Mouse (Mus musculus) gastrocnemius, postnatal 10 days (tissue): ENCODE results near the gene Ntn5. TPM values are rescaled to one million over a fixed set of nuclear protein-coding genes. Genes with fewer than 3 reads are reported as not detected.
"Not testable (repeated sequence)": the region's sequence is repeated elsewhere in the genome, so short reads cannot be mapped to it uniquely, and the experiment has no call there.

ENCODE experiments used
- DNase-seq: peaks from one replicate; pipeline ENCODE4 v3.0.0; 2021; ENCODE audit warnings: mixed read lengths
- long read RNA-seq, 2 experiments: library from polyadenylated mRNA; stranded (forward); transcript quantifications; one replicate each; pipeline ENCODE4 v2.0.0; 2021
- total RNA-seq, 2 experiments: library from RNA; stranded (reverse); gene quantifications; 2 replicates each; pipeline ENCODE4 v1.2.3; 2021

Gene Ntn5
- under 1 TPM; 0.75 to 0.77 TPM for total RNA-seq
- long read RNA-seq, experiment 1 = 0 reads
- long read RNA-seq, experiment 2, partial matches to known transcripts = 0 of 1 reads
- long read RNA-seq, experiment 2, other reads (novel, unspliced or antisense) = 1 of 1 reads

DNA sequence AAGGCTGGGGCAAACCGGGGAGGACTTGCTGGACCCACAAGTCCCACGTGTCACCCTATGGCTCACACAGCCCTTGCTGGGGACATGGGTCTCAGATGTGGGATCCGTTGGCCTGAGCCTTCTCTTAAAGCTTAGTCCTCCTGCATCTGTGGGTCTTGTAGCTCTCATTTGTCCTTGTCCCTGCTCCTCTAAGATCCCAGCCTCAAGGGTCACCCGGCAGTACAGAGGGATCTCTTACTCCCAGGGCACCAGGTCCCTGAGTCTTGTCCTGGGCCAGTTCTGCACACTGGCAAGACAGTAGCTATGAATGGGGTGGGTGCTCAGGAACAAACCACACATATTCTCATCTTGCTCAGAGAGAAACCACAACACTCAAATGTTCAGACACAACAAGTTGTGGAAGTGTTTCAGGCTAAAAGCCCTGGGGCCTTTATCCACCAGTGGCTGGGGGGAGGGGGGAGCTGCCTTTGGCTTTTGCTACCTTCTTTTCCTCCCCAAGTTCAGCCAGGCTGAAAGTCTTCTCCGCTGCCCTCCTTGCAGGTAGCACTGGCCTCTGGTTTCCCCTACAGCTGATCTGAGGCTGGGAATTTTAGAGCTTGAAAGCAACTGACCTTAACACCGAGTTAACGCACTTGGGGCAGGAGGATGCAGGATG is at the start of gene Ntn5:
TSS of gene Ntn5 (plus strand) at position 627 of the 655 bp plus-strand sequence.
- DNase-seq = no peak

- DNase-seq = no peak
Measured at GRCm38 (mm10) chr7:45634946-45635681, 48.7 kb upstream of the Ntn5 start.

GRCm38 (mm10) chr7:45635711-45636688 is 47.8 kb upstream of the Ntn5 start:
- no peak for DNase-seq

DNA sequence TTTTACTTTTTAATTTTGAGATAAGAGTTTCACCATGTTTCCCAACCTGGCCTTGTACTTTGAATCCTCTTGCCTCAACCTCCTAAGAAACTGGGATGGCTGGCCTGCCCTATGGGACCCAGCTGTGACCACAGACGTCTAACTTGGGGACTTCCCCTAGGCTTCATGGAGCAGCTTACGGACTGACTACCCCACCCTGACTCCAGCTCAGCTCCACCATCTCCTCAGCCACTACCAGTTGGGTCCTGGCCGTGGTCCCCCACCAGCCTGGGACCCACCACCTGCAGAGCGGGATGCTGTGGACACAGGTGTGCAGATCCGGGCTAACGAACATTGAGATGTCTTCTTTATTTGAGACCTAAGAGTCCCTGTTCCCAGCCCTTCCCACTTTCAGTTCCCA is 46.1 kb upstream of the Ntn5 start:
- DNase-seq = no peak

- peak; percentile 91 for DNase-seq
Measured at GRCm38 (mm10) chr7:45638623-45639401, 45.0 kb upstream of the Ntn5 start.

DNA sequence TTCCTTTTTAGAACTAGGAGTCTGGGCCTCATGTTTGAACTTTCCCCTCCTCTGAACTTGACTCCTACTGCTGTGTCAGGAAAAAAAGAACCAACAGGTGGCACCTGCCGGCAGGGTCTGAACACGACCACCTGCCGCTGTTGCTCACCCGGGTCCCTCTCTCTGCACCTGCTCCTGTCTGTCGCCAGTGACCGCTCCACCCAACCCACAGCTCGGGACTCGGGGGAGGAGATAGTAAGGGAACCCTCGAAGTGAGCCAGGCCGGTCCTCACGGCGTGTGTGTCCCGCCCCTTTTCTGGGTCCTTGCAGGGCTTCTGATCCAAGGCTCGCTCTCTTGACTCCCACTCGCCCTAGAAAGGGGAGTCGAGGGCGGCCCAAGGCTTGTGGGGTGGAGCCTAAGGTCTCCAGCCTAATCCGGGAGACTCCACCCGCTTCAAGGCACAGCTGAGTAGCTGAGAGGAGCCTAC is 44.2 kb upstream of the Ntn5 start, which contains the start of gene Mamstr:
TSS of gene Mamstr (plus strand) at position 417 of the 467 bp plus-strand sequence.
- DNase-seq = peak; percentile 78

DNA sequence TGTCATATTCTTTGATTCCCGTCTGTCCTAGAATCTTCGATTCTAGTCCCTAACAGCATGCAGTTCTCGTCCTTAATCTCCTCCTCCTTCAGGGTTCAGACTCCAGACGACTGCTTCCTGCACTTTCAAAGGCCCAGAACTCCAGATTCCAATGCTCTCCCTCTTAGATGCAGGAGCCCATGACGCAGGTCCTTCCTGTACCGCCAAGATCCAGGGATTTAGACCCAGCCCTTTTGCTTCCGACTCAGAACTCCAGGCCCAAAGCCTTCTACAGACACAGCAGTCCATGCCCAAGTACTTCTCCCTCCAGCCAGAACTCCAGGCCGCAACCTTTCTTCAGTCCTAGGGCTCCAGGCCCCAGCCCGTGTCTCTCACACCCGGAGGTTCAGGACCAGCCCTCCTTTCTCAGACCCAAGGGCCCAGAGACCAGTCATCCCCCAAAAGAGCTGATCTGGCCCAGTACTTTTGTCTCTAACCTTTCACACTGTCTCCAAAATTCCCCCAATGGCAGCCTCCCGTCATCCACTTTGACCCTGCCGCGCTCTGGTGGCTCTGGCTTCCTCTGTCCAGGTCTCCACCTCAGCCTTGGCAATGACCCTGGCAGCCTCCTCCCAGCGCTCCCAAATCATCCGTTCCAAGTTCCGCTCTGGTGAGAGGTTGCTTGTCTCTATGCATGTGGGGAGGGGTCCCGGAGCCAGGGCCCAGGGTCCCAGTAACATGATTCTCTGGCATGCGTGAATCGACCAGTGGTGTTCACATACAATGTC is 43.4 kb upstream of the Ntn5 start:
- no peak for DNase-seq

GRCm38 (mm10) chr7:45641391-45642040 is 42.3 kb upstream of the Ntn5 start:
- DNase-seq = peak; percentile 64

DNA sequence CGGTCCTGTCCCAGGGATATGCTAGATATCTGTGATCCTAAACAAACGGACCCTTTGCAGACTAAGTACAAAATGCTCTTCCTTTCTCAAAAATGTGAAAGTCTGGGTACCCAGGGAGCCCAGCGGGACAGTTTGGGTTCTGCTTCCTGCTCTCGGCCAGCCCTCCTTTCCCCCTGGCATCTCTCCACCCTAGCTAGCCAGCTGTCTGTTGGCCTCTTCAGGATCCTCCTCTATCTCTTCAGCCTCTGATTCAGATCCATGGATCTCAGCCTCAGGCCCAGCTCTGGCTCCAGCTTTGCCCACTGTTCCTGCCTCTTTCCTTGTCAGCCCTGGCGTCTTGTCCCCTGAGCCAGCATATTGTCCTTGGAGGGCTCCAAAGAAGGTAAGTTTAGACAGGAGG is 41.7 kb upstream of the Ntn5 start:
- DNase-seq = peak; percentile 51

DNA sequence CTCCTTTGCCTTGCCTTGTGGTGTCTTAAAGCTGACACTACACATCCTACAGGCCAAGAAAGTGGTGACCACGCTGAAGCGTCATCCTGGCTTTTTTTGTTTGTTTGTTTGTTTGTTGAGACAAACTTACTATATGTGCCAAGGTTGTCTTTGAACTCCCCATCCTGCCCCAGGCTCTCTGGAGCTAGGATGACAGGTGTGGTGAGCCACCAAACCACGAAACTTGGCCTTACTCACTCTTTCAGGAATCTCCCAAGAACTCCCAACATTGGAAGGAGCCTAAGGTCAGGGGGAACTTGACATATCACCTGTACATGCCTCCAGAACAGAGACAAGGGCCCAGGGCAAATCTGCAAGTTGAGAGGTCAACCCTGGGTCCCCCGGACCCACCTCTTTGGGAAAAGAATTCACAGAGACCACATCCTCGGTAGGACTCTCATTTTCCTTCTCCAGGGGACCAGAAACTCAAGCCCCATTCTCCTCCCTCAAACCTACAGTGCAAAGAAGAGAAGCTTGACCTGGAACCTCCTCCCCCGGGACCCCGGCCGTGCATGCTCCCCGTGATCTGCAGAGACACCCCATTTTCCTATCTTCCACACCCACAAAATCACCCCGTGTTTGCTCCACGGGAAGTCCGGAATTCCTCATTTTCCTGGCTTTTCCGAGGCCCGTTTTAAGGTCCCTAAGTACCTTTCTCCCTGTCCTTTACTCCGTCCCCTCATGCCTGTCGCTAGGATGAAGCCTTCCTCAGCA is 41.1 kb upstream of the Ntn5 start:
- DNase-seq = no peak

DNA sequence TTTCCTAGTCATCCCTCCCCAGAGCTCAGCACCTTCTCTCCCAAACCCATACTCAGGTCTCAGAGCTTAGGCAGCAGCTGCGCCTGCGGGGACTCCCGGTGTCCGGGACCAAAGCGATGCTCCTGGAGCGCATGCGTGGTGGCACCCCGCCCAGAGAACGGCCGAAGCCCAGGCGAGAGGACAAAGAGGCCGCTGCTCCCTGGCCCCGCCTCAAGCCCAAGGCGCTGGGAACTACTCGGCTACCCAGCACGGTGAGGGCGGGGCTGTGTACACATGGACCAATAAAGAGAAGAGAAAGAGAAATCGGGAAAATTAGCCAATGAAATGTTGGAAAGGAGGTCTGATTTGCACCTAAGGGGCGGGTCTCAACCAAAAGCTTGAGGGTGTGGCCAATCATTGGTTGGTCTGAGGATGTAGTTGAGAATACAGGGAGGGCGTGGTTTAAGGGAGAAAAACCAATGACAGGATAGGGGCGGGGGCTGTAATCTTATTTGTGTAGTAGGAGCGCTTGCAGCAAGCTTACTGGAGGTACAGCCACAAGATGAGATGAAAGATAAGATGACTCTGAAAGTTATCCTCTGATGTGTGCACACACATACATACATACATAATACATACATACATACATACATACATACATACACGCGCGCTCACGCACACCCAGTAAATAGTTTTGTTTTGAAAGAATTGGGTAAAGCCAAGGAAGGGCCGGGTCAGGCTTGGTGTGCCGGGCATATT is 40.2 kb upstream of the Ntn5 start:
- peak; percentile 97 for DNase-seq

GRCm38 (mm10) chr7:45644183-45644582 is 39.6 kb upstream of the Ntn5 start:
- peak; percentile 43 for DNase-seq

- no peak for DNase-seq
Measured at GRCm38 (mm10) chr7:45644872-45645590, 38.8 kb upstream of the Ntn5 start.

DNA sequence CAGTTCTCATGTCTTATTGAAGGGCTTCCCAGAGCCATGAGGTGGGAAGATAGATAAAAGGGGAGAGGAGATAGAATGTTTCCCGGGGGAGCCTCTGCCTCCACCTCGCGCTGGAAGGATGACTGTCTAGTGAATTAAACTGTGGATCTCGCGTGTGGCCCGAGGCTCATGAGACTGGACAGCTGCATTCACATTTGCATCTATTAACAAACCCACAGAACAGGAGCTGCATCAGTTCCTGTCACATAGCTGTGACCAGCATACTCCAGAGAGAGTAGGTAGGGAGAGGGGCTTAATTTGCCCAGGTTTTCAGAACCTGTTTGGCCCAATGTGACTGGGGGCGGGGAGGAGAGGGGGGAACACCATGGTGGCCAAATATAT is 38.2 kb upstream of the Ntn5 start:
- no peak for DNase-seq

- no peak for DNase-seq
Measured at GRCm38 (mm10) chr7:45646671-45647070, 37.2 kb upstream of the Ntn5 start.

DNA sequence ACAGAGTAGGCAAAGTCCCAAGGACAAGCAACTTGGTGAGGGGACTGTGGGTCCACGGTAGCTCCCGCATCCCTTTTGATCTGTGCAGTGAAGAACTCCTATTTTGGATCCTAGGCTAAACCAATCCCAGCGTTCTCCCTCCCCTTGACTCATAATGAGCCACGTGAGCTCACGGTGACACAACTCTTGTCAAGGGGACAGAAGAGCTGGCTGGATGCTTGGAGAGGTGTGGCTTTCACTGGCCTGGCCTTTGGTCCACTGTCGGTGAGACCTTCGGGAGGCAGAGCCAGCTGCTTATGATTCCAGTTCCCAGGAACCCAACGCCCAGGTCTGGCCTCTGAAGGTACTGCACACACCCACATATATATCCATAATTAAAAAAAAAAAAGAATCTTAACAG is 34.5 kb upstream of the Ntn5 start:
- peak; percentile 39 for DNase-seq

- not testable (repeated sequence) for DNase-seq
Measured at GRCm38 (mm10) chr7:45650484-45650883, 33.3 kb upstream of the Ntn5 start.
